Mouse (Mus musculus) MEL (cell line): ENCODE data around the gene St6galnac1. TPM values are rescaled to one million over a fixed set of nuclear protein-coding genes. Genes with fewer than 3 reads are reported as not detected.

Experiments used
- DNase-seq: peaks from one replicate; pipeline ENCODE4 v3.0.0; 2011; ENCODE audit warnings: low read depth, low spot score
- H3K27ac ChIP-seq: 2 replicates; pipeline ENCODE4 v1.5.1; 2012; ENCODE audit warnings: low read depth, mild to moderate bottlenecking, control low read depth, low read length, moderate library complexity; ENCODE audit not compliant: control insufficient read depth
- H3K27me3 ChIP-seq, 2 experiments: fragments of 150-350 bp in 1 of 2; sonication (generic) in 1 of 2; 2 replicates each; pipeline ENCODE4 v1.6.1; 2012; ENCODE audit warnings: low read length in 2 of 2, mild to moderate bottlenecking in 2 of 2, improper control_type of control experiment in 1 of 2, moderate library complexity in 1 of 2; ENCODE audit not compliant: insufficient read depth in 2 of 2, control insufficient read depth in 1 of 2
- H3K36me3 ChIP-seq, 2 experiments: 2 replicates each; pipeline ENCODE4 v1.6.1; 2012 to 2014; ENCODE audit warnings: low read length in 2 of 2, improper control_type of control experiment in 1 of 2, inconsistent platforms in 1 of 2, mild to moderate bottlenecking in 1 of 2; ENCODE audit not compliant: insufficient read depth in 2 of 2, control insufficient read depth in 1 of 2
- H3K4me1 ChIP-seq, 2 experiments: fragments of 150-350 bp in 1 of 2; sonication (generic) in 1 of 2; 2 replicates each; pipeline ENCODE4 v1.6.1; 2012; ENCODE audit warnings: low read length in 2 of 2, improper control_type of control experiment in 1 of 2, mild to moderate bottlenecking in 1 of 2; ENCODE audit not compliant: insufficient read depth in 2 of 2, control insufficient read depth in 1 of 2
- H3K4me3 ChIP-seq, 2 experiments: fragments of 150-350 bp in 1 of 2; sonication (generic) in 1 of 2; 2 replicates each; pipeline ENCODE4 v1.5.1; 2012; ENCODE audit warnings: low read depth in 2 of 2, low read length in 2 of 2, mild to moderate bottlenecking in 2 of 2, moderate library complexity in 2 of 2, control low read depth in 1 of 2, improper control_type of control experiment in 1 of 2; ENCODE audit not compliant: control insufficient read depth in 1 of 2, insufficient read depth in 1 of 2
- H3K79me2 ChIP-seq: 2 replicates; pipeline ENCODE4 v1.6.1; 2012; ENCODE audit warnings: mild to moderate bottlenecking, low read length, moderate library complexity; ENCODE audit not compliant: control insufficient read depth, poor library complexity, insufficient read depth
- H3K9ac ChIP-seq: 2 replicates; pipeline ENCODE4 v1.6.1; 2012; ENCODE audit warnings: low read depth, mild to moderate bottlenecking, control low read depth, low read length, moderate library complexity; ENCODE audit not compliant: control insufficient read depth, poor library complexity, severe bottlenecking
- H3K9me3 ChIP-seq: fragments of 150-350 bp; sonication (generic); replicated peaks from 2 replicates; pipeline ENCODE4 v1.6.1; 2012; ENCODE audit warnings: mild to moderate bottlenecking, low read length, improper control_type of control experiment, moderate library complexity; ENCODE audit not compliant: insufficient read depth
- CHD1 ChIP-seq: IDR thresholded peaks from 2 replicates; pipeline ENCODE4 v1.6.1; 2012; ENCODE audit warnings: low read depth, mild to moderate bottlenecking, inconsistent platforms, low read length, improper control_type of control experiment
- CHD2 ChIP-seq: IDR thresholded peaks from 2 replicates; pipeline ENCODE4 v1.6.1; 2011; ENCODE audit warnings: low read length, improper control_type of control experiment
- E2F4 ChIP-seq: IDR thresholded peaks from 2 replicates; pipeline ENCODE4 v1.6.1; 2011; ENCODE audit warnings: low read depth, low read length, improper control_type of control experiment, borderline replicate concordance
- GABPA ChIP-seq: IDR thresholded peaks from 2 replicates; pipeline ENCODE4 v1.6.1; 2012; ENCODE audit warnings: low read depth, mild to moderate bottlenecking, inconsistent platforms, low read length, improper control_type of control experiment, moderate library complexity
- HCFC1 ChIP-seq: IDR thresholded peaks from 2 replicates; pipeline ENCODE4 v1.6.1; 2012; ENCODE audit warnings: low read depth, mild to moderate bottlenecking, inconsistent platforms, low read length, improper control_type of control experiment, moderate library complexity
- JUND ChIP-seq: IDR thresholded peaks from 2 replicates; pipeline ENCODE4 v1.6.1; 2011; ENCODE audit warnings: low read depth, mild to moderate bottlenecking, improper control_type of control experiment, low read length
- KAT2A ChIP-seq: conservative IDR thresholded peaks from 2 replicates; pipeline ENCODE4 v1.6.1; 2012; ENCODE audit warnings: low read depth, low read length, improper control_type of control experiment, inconsistent platforms
- MAFK ChIP-seq: IDR thresholded peaks from 2 replicates; pipeline ENCODE4 v1.6.1; 2011; ENCODE audit warnings: low read depth, mild to moderate bottlenecking, low read length, improper control_type of control experiment, borderline replicate concordance
- MAX ChIP-seq: IDR thresholded peaks from 2 replicates; pipeline ENCODE4 v1.6.1; 2011; ENCODE audit warnings: low read length, improper control_type of control experiment
- NRF1 ChIP-seq: IDR thresholded peaks from 2 replicates; pipeline ENCODE4 v1.6.1; 2014; ENCODE audit warnings: low read depth, mild to moderate bottlenecking, inconsistent platforms, low read length, improper control_type of control experiment, moderate library complexity; ENCODE audit not compliant: poor library complexity, insufficient read depth, severe bottlenecking
- RCOR1 ChIP-seq: IDR thresholded peaks from 2 replicates; pipeline ENCODE4 v1.6.1; 2012; ENCODE audit warnings: low read depth, mild to moderate bottlenecking, inconsistent platforms, low read length, improper control_type of control experiment
- SIN3A ChIP-seq: IDR thresholded peaks from 2 replicates; pipeline ENCODE4 v1.6.1; 2012; ENCODE audit warnings: low read length, improper control_type of control experiment, inconsistent platforms
- USF1 ChIP-seq: IDR thresholded peaks from 2 replicates; pipeline ENCODE4 v1.6.1; 2014; ENCODE audit warnings: low read depth, mild to moderate bottlenecking, inconsistent platforms, low read length, improper control_type of control experiment, moderate library complexity
- USF2 ChIP-seq, 2 experiments: IDR thresholded peaks; 2 replicates each; pipeline ENCODE4 v1.6.1; 2011 to 2012; ENCODE audit warnings: improper control_type of control experiment in 2 of 2, low read length in 2 of 2, borderline replicate concordance in 1 of 2, inconsistent platforms in 1 of 2, low read depth in 1 of 2, mild to moderate bottlenecking in 1 of 2; ENCODE audit not compliant: insufficient read depth in 1 of 2
- ZKSCAN1 ChIP-seq: IDR thresholded peaks from 2 replicates; pipeline ENCODE4 v1.6.1; 2012; ENCODE audit warnings: low read depth, mild to moderate bottlenecking, inconsistent platforms, low read length, improper control_type of control experiment, moderate library complexity
- polyA plus RNA-seq, 2 experiments: library from polyadenylated mRNA; stranded (reverse) in 1 of 2; unstranded in 1 of 2; fragments of >175 nt in 1 of 2; fragments of >200 nt in 1 of 2; gene quantifications; 2 replicates each; pipeline versions ENCODE4 v1.2.1 to v1.2.4; 2012; ENCODE audit warnings: low replicate concordance in 2 of 2, low read depth in 1 of 2; ENCODE audit not compliant: insufficient read length in 2 of 2, insufficient read depth in 1 of 2, missing spikeins in 1 of 2
- total RNA-seq: library from RNA; depleted of rRNA; stranded (reverse); fragments of 300-350 nt; gene quantifications from 2 replicates; pipeline ENCODE4 v1.2.3, GENCODE M21; 2012

The St6galnac1 gene
- total and polyA plus RNA-seq, 3 experiments = not detected

GRCm38 (mm10) chr11:116725031-116725948 lies 50.0 kb downstream of the St6galnac1 start (continued):
- TF ChIP-seq MAFK (no peak), MAX (no peak), KAT2A (no peak), SIN3A (peak; percentile 98)

DNA sequence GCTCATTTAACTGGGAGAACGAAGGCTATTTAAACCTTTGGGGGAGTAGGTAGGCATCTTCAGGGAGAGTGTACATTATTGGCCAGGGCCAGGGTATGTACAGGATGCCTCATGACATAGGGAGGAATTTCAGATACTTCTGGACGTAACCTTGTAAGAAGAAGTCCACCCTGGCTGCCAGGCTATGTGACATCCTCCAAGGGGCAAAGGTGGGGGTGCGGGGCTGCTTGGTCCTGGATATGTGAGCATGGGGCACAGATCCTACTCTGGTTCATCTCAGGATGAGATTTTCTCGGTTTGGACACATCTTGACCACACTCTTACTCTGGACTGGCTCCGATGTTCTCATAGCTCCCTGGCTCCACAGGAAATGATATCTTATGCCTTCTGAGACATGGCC lies 52.2 kb downstream of the St6galnac1 start:
- H3K36me3 ChIP-seq = peaks cover 0 to 15% of the 10 kb centered on the region in 2 experiments; a peak in 2 of 4 replicates
- TF ChIP-seq MAFK (no peak), CHD2 (no peak), JUND (no peak), RCOR1 (no peak), USF2 (IDR thresholded peaks at IDR 0.05; ENCODE audit: borderline replicate concordance in 1 of 2, insufficient read depth in 1 of 2, low read depth in 1 of 2, low read length in 2 of 2) (no peak), ZKSCAN1 (no peak), HCFC1 (no peak), E2F4 (no peak), CHD1 (no peak), KAT2A (no peak), GABPA (no peak)
- no peak overlapping the region for H3K27ac ChIP-seq
- peaks cover 3 to 17% of the 10 kb centered on the region in 2 experiments for H3K4me1 ChIP-seq
- no peak for DNase-seq
- H3K4me3 ChIP-seq = no peak overlapping the region
- peaks cover 3% of the 10 kb centered on the region; the same call in 1 of the 2 replicates for H3K79me2 ChIP-seq
- no peaks in the 10 kb centered on the region for H3K9me3 ChIP-seq
- H3K9ac ChIP-seq = no peak overlapping the region
- H3K27me3 ChIP-seq = no peaks in the 10 kb centered on the region

- Histone ChIP-seq H3K4me3 (no peak overlapping the region), H3K27ac (no peak overlapping the region), H3K4me1 (peaks cover 3 to 15% of the 10 kb centered on the region in 2 experiments), H3K79me2 (peaks cover 3% of the 10 kb centered on the region; the same call in 1 of the 2 replicates), H3K36me3 (peaks cover 0 to 14% of the 10 kb centered on the region in 2 experiments; a peak in 2 of 4 replicates), H3K9me3 (no peaks in the 10 kb centered on the region), H3K27me3 (no peaks in the 10 kb centered on the region), H3K9ac (no peak overlapping the region)
- DNase-seq = no peak
- TF ChIP-seq NRF1 (no peak), USF1 (peak; percentile 66)
Observed at GRCm38 (mm10) chr11:116721548-116722271, 53.6 kb downstream of the St6galnac1 start.
